In the genomic region with DNA sequence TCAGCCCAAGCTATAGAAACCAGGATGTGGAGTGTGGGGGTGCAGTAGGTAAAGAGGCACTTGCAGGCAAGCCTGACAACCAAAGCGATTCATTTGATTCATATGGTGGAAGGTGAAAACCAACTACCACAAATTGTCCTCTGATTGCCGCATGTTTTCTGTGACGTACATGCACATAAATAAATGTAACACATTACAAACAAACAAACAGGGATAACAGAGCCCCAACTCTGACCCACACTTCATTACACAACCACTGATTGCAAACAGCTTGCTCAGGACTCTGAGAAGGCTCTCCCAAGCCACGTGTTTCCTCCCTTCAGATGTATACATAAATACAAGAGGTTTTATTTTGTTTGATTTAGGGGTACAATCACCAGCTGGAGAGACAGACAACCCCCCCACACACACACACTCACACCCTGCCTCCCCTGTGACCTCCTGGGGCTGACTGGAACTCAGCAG, we compare ENCODE assay signal across 8 mouse cellular contexts. TPM values are rescaled to one million over a fixed set of nuclear protein-coding genes. Genes with fewer than 3 reads are reported as not detected.
A peak's percentile ranks its signal among the peaks of the same experiment; 100 is the strongest.
DNase-seq lines count a peak whose midpoint lies in the region; ATAC-seq and TF ChIP-seq lines count a peak whose summit lies in the region.

No protein-coding gene starts in this region.

- peaks cover 36% of the 10 kb centered on the region for H3K36me3 ChIP-seq in heart, embryonic 12.5 days
- peaks cover 21% of the 10 kb centered on the region for H3K36me3 ChIP-seq in E14TG2a.4 (ENCODE audit: insufficient read depth, low read length)
- peaks cover 22% of the 10 kb centered on the region for H3K36me3 ChIP-seq in forebrain, embryonic 16.5 days (ENCODE audit: control insufficient read depth, insufficient read depth)
- H3K36me3 ChIP-seq in liver, postnatal 0 days (replicated peaks; ENCODE audit: insufficient read depth, low read length): peaks cover 27% of the 10 kb centered on the region

- peak overlapping the region; percentile 93 for H3K9ac ChIP-seq in heart, embryonic 12.5 days
- H3K9ac ChIP-seq in forebrain, embryonic 16.5 days (replicated peaks; ENCODE audit: low read depth, low read length): peak overlapping the region; percentile 93
- H3K9ac ChIP-seq in liver, postnatal 0 days (replicated peaks): peak overlapping the region; percentile 79

- intact Hi-C loops in heart, postnatal 36 days (cut with DNase I): loop anchor here (1.0 kb wide), 1 partner anchor 29 kb away; a partner anchor contains a TSS

- peak overlapping the region; percentile 85 for H3K27ac ChIP-seq in heart, embryonic 12.5 days (ENCODE audit: poor library complexity, severe bottlenecking)
- peak overlapping the region; percentile 83 for H3K27ac ChIP-seq in forebrain, embryonic 16.5 days (ENCODE audit: low read length)
- peak overlapping the region; percentile 87 for H3K27ac ChIP-seq in liver, postnatal 0 days (ENCODE audit: low read depth)

- WGBS in heart, embryonic 12.5 days: 52% methylated on average over 4 of the region's 4 CpGs
- 40% methylated on average over 4 of the region's 4 CpGs for WGBS in forebrain, embryonic 16.5 days
- 25% methylated on average over 4 of the region's 4 CpGs for WGBS in liver, postnatal 0 days (ENCODE audit: insufficient replicate concordance)

- TF ChIP-seq EP300 in liver, postnatal 0 days (IDR thresholded peaks at IDR 0.05; ENCODE audit: low read depth): no peak

- ATAC-seq in heart, embryonic 12.5 days (ENCODE audit: insufficient number of reproducible peaks, low FRiP score): no peak
- ATAC-seq in forebrain, embryonic 16.5 days: no peak
- ATAC-seq in liver, postnatal 0 days: peak; percentile 20; the same call in 1 of the 2 replicates

- TF ChIP-seq CTCF in E14TG2a.4 (conservative IDR thresholded peaks at IDR 0.05; ENCODE audit: low read length): no peak
- no peak for TF ChIP-seq CTCF in liver, postnatal 0 days (IDR thresholded peaks at IDR 0.05; ENCODE audit: low read depth)

- no peak for DNase-seq in heart, postnatal 36 days
- DNase-seq in liver, postnatal 0 days: no peak
- no peak for DNase-seq in urinary bladder, postnatal 14 days (ENCODE audit: low spot score)
- DNase-seq in kidney, adult 11 months: no peak
- no peak for DNase-seq in right cerebral cortex, postnatal 25 days

- H3K4me2 ChIP-seq in heart, embryonic 12.5 days: peak overlapping the region; percentile 83
- peak overlapping the region; percentile 78 for H3K4me2 ChIP-seq in forebrain, embryonic 16.5 days (ENCODE audit: low read length)
- H3K4me2 ChIP-seq in liver, postnatal 0 days (ENCODE audit: low read depth, low read length): peak overlapping the region; percentile 93

- peaks cover 22% of the 10 kb centered on the region for H3K4me1 ChIP-seq in heart, embryonic 12.5 days (replicated peaks)
- H3K4me1 ChIP-seq in E14TG2a.4 (replicated peaks; ENCODE audit: low read depth, low read length): peaks cover 41% of the 10 kb centered on the region
- peaks cover 19% of the 10 kb centered on the region for H3K4me1 ChIP-seq in forebrain, embryonic 16.5 days (replicated peaks; ENCODE audit: control insufficient read depth, insufficient read depth, low read length)
- H3K4me1 ChIP-seq in liver, postnatal 0 days (ENCODE audit: insufficient read depth): peaks cover 22% of the 10 kb centered on the region

- peak overlapping the region; percentile 83 for H3K4me3 ChIP-seq in heart, embryonic 12.5 days
- H3K4me3 ChIP-seq in E14TG2a.4 (replicated peaks; ENCODE audit: low read length): peak overlapping the region; percentile 86
- H3K4me3 ChIP-seq in forebrain, embryonic 16.5 days (replicated peaks; ENCODE audit: low read length): peak overlapping the region; percentile 89
- H3K4me3 ChIP-seq in liver, postnatal 0 days (ENCODE audit: low read depth, low read length): peak overlapping the region; percentile 85

- no peaks in the 10 kb centered on the region for H3K27me3 ChIP-seq in heart, embryonic 12.5 days (replicated peaks)
- H3K27me3 ChIP-seq in E14TG2a.4 (ENCODE audit: insufficient read depth, low read length): peaks cover 53% of the 10 kb centered on the region
- no peaks in the 10 kb centered on the region for H3K27me3 ChIP-seq in forebrain, embryonic 16.5 days (replicated peaks; ENCODE audit: control insufficient read depth, insufficient read depth, low read length)
- no peaks in the 10 kb centered on the region for H3K27me3 ChIP-seq in liver, postnatal 0 days (ENCODE audit: insufficient read depth, low read length)

- no peaks in the 10 kb centered on the region for H3K9me3 ChIP-seq in heart, embryonic 12.5 days (replicated peaks)
- H3K9me3 ChIP-seq in E14TG2a.4 (ENCODE audit: low read length): no peaks in the 10 kb centered on the region
- H3K9me3 ChIP-seq in forebrain, embryonic 16.5 days (ENCODE audit: control insufficient read depth, low read length): no peaks in the 10 kb centered on the region
- no peaks in the 10 kb centered on the region for H3K9me3 ChIP-seq in liver, postnatal 0 days (ENCODE audit: low read length)

RNA-seq across cellular contexts. Expression of a gene that starts 1.2 kb away (rescaled TPM):
- 25.0 and 31.0 TPM in 2 replicates for polyA plus RNA-seq in heart, embryonic 12.5 days (2016; fragmentation: Nextera tagmentation; extraction: Ambion mirVana)
- total RNA-seq in heart, postnatal 36 days (2021): 10 to 100 TPM; 60.0 to 62.9 TPM
- 19.9 and 24.0 TPM in 2 replicates for polyA plus RNA-seq in forebrain, embryonic 16.5 days (2015; fragmentation: Nextera tagmentation; extraction: Ambion mirVana)
- 2.1 and 2.2 TPM in 2 replicates for polyA plus RNA-seq in liver, postnatal 0 days (2015; fragmentation: Nextera tagmentation; extraction: Ambion mirVana)

RNA-seq across cellular contexts. Expression of a gene that starts 17.7 kb away (rescaled TPM):
- 10.2 and 11.4 TPM in 2 replicates for polyA plus RNA-seq in heart, embryonic 12.5 days (2016; fragmentation: Nextera tagmentation; extraction: Ambion mirVana)
- total RNA-seq in heart, postnatal 36 days (2021): 10 to 100 TPM in 1 of 2 experiments, 1 to 10 TPM in 1; 6.9 to 16.0 TPM
- 2.8 and 4.7 TPM in 2 replicates for polyA plus RNA-seq in forebrain, embryonic 16.5 days (2015; fragmentation: Nextera tagmentation; extraction: Ambion mirVana)
- 16.3 and 16.8 TPM in 2 replicates for polyA plus RNA-seq in liver, postnatal 0 days (2015; fragmentation: Nextera tagmentation; extraction: Ambion mirVana)

RNA-seq across cellular contexts. Expression of a gene that starts 27.1 kb away (rescaled TPM):
- 14.4 and 15.8 TPM in 2 replicates for polyA plus RNA-seq in heart, embryonic 12.5 days (2016; fragmentation: Nextera tagmentation; extraction: Ambion mirVana)
- total RNA-seq in heart, postnatal 36 days (2021): 10 to 100 TPM; 36.1 to 36.4 TPM
- polyA plus RNA-seq in forebrain, embryonic 16.5 days (2015; fragmentation: Nextera tagmentation; extraction: Ambion mirVana): 22.5 and 23.8 TPM in 2 replicates
- polyA plus RNA-seq in liver, postnatal 0 days (2015; fragmentation: Nextera tagmentation; extraction: Ambion mirVana): 3.1 TPM in 2 replicates

RNA-seq across cellular contexts. Expression of a gene that starts 29.2 kb away (rescaled TPM):
- 20.5 and 21.0 TPM in 2 replicates for polyA plus RNA-seq in heart, embryonic 12.5 days (2016; fragmentation: Nextera tagmentation; extraction: Ambion mirVana)
- 10 to 100 TPM; 15.5 to 16.9 TPM for total RNA-seq in heart, postnatal 36 days (2021)
- polyA plus RNA-seq in forebrain, embryonic 16.5 days (2015; fragmentation: Nextera tagmentation; extraction: Ambion mirVana): 47.7 and 56.3 TPM in 2 replicates
- polyA plus RNA-seq in liver, postnatal 0 days (2015; fragmentation: Nextera tagmentation; extraction: Ambion mirVana): 4.9 and 7.2 TPM in 2 replicates

RNA-seq across cellular contexts. Expression of a gene that starts 35.2 kb away (rescaled TPM):
- polyA plus RNA-seq in heart, embryonic 12.5 days (2016; fragmentation: Nextera tagmentation; extraction: Ambion mirVana): 24.5 and 25.9 TPM in 2 replicates
- 100 to 1,000 TPM; 111 to 120 TPM for total RNA-seq in heart, postnatal 36 days (2021)
- 4.4 TPM in 2 replicates for polyA plus RNA-seq in forebrain, embryonic 16.5 days (2015; fragmentation: Nextera tagmentation; extraction: Ambion mirVana)
- polyA plus RNA-seq in liver, postnatal 0 days (2015; fragmentation: Nextera tagmentation; extraction: Ambion mirVana): 17.7 and 18.0 TPM in 2 replicates
